Mouse (Mus musculus): ENCODE results near the gene Arhgef15. TPM values are rescaled to one million over a fixed set of nuclear protein-coding genes. Genes with fewer than 3 reads are reported as not detected.
"Not testable (repeated sequence)": the region's sequence is repeated elsewhere in the genome, so short reads cannot be mapped to it uniquely, and the experiment has no call there.

The Arhgef15 gene
- polyA plus RNA-seq, 1 experiment from 2014 or later, result 6.8 TPM

DNA sequence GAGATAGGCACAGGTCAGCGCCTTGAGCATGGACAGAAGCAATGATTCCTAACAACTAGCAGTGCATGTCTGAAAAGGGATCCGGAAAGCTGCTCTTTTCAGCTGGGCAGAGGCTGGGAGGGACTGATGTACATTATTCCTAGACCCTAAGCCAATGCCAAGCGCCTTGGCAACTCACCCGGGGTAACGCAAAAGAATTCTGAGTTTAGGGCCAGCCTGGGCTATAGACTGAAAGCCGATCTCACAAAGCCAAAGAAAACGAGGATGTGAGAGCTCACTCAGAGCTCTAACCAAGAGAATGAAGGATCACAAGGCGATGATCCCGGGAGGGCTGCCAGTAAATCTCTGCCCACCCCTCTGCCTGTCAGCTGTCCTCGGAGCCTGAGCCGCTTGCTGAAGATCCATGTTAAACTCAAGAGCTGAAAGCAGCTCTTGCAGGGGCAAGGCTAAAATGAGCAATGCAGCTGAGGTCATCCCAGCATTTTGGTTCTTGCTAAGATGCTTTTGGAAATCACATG is 30.1 kb upstream of the Arhgef15 start:
- WGBS, result 87% methylated on average over 11 of the region's 11 CpGs
- Histone ChIP-seq H3K36me3 (ENCODE audit: control insufficient read depth, insufficient read depth, low read length) (peaks cover 30% of the 10 kb centered on the region), H3K9me3 (ENCODE audit: control insufficient read depth, low read length) (no peaks in the 10 kb centered on the region), H3K9ac (ENCODE audit: low read length) (no peak overlapping the region), H3K4me3 (ENCODE audit: low read depth, low read length) (no peak overlapping the region), H3K4me1 (ENCODE audit: control insufficient read depth, insufficient read depth, low read length) (no peaks in the 10 kb centered on the region), H3K27me3 (ENCODE audit: control insufficient read depth, insufficient read depth, low read length) (no peaks in the 10 kb centered on the region), H3K4me2 (ENCODE audit: low read depth) (no peak overlapping the region), H3K27ac (ENCODE audit: low read depth, low read length) (no peak overlapping the region)
- ATAC-seq (ENCODE audit: insufficient read depth, low FRiP score, low TSS enrichment) (no peak), DNase-seq (ENCODE audit: low spot score) (no peak)

DNA sequence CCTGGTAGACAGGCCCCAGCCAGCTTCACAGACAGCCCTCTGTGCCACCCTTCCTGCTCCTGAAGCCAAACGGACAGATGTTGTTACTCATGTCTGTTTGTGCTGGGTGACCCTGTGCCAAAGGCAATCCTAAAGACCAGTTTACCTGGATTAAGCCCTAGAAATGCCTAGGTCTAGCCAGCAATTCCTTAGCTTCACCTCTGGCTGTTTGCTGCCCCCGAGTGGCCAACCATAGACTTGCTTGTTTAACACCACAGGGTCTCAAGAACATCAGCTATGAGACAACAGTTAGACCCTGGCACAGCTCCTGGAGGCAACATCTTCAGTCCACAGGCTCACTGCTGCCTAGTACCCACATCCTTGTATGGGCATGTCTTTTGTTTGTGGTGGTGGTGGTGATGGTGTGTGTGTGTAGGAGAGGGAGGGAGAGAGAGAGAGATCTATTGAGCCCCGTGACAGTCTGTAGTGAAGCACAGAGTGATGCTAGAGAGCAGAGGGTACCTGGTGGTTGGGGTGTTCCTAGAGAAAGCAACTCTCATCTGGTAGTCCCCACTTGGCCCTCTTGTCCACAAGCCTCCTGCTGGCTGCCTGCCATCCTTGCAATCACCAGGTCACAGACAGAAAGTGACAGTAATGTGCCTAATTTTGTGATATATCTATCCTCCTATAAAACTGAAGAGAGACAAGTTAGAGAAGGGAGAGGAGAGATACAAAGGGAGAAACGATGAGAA is 25.5 kb upstream of the Arhgef15 start:
- no peak overlapping the region for H3K9ac ChIP-seq (ENCODE audit: low read length)
- ATAC-seq (ENCODE audit: insufficient read depth, low FRiP score, low TSS enrichment), result no peak
- no peak overlapping the region for H3K4me3 ChIP-seq (ENCODE audit: low read depth, low read length)
- H3K9me3 ChIP-seq (ENCODE audit: control insufficient read depth, low read length), result no peaks in the 10 kb centered on the region
- H3K4me2 ChIP-seq (ENCODE audit: low read depth), result no peak overlapping the region
- 33% methylated on average over 4 of the region's 4 CpGs for WGBS
- H3K4me1 ChIP-seq (ENCODE audit: control insufficient read depth, insufficient read depth, low read length), result no peaks in the 10 kb centered on the region
- no peaks in the 10 kb centered on the region for H3K27me3 ChIP-seq (ENCODE audit: control insufficient read depth, insufficient read depth, low read length)
- H3K36me3 ChIP-seq (ENCODE audit: control insufficient read depth, insufficient read depth, low read length), result peaks cover under 1% of the 10 kb centered on the region; the same call in 1 of the 2 replicates
- peak; percentile 79 for DNase-seq (ENCODE audit: low spot score)
- H3K27ac ChIP-seq (ENCODE audit: low read depth, low read length), result no peak overlapping the region

DNA sequence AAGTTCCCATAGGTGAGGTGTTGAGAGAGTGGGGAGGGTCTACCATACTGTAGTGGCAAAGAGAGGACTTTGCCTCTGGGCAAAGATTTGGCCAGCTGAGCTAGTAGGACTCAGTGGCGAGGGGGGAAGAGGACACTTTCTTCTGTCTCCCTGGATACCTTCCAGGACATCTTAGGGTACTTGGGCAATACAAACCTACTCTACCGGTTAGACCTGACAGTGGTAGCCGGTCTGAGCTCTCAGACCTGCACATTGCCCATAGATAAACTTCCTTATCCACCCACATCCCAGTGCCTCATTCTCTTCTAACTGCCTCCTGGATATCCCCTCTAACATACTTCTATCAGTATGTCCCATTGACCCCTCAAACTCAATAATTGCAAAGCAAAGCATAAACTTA is 23.6 kb upstream of the Arhgef15 start:
- Histone ChIP-seq H3K4me2 (ENCODE audit: low read depth) (no peak overlapping the region), H3K9me3 (ENCODE audit: control insufficient read depth, low read length) (no peaks in the 10 kb centered on the region), H3K4me1 (ENCODE audit: control insufficient read depth, insufficient read depth, low read length) (no peaks in the 10 kb centered on the region), H3K36me3 (ENCODE audit: control insufficient read depth, insufficient read depth, low read length) (no peaks in the 10 kb centered on the region), H3K27me3 (ENCODE audit: control insufficient read depth, insufficient read depth, low read length) (no peaks in the 10 kb centered on the region), H3K27ac (ENCODE audit: low read depth, low read length) (no peak overlapping the region), H3K9ac (ENCODE audit: low read length) (no peak overlapping the region), H3K4me3 (ENCODE audit: low read depth, low read length) (no peak overlapping the region)
- no peak for DNase-seq (ENCODE audit: low spot score)
- ATAC-seq (ENCODE audit: insufficient read depth, low FRiP score, low TSS enrichment), result no peak
- WGBS, result 59% methylated on average over 3 of the region's 3 CpGs

DNA sequence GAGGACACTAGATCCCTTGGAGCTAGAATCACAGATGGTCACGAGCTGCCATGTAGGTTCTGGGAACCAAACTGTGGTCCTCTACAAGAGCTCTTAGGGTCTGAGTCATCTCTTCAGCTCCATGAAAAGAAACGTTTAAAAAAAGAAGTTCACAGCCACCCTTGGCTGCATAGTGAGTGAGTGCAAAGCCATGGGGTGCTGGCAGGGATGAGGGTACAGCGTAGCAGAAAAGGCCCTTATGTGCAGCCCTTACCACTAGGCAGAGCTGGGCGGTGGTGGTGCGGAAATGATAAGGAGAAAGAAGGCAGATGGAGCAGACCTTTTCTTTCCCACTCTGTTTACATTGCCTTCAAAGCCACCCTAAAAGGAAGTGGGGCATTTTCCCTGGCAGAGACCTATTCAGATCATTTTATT is 22.0 kb upstream of the Arhgef15 start:
- 71% methylated on average over 5 of the region's 5 CpGs for WGBS
- no peak overlapping the region for H3K4me3 ChIP-seq (ENCODE audit: low read depth, low read length)
- no peaks in the 10 kb centered on the region for H3K9me3 ChIP-seq (ENCODE audit: control insufficient read depth, low read length)
- H3K27me3 ChIP-seq (ENCODE audit: control insufficient read depth, insufficient read depth, low read length), result no peaks in the 10 kb centered on the region
- H3K4me1 ChIP-seq (ENCODE audit: control insufficient read depth, insufficient read depth, low read length), result no peaks in the 10 kb centered on the region
- DNase-seq (ENCODE audit: low spot score) (no peak), ATAC-seq (ENCODE audit: insufficient read depth, low FRiP score, low TSS enrichment) (no peak)
- H3K27ac ChIP-seq (ENCODE audit: low read depth, low read length), result no peak overlapping the region
- H3K36me3 ChIP-seq (ENCODE audit: control insufficient read depth, insufficient read depth, low read length), result no peaks in the 10 kb centered on the region
- no peak overlapping the region for H3K9ac ChIP-seq (ENCODE audit: low read length)
- no peak overlapping the region for H3K4me2 ChIP-seq (ENCODE audit: low read depth)

DNA sequence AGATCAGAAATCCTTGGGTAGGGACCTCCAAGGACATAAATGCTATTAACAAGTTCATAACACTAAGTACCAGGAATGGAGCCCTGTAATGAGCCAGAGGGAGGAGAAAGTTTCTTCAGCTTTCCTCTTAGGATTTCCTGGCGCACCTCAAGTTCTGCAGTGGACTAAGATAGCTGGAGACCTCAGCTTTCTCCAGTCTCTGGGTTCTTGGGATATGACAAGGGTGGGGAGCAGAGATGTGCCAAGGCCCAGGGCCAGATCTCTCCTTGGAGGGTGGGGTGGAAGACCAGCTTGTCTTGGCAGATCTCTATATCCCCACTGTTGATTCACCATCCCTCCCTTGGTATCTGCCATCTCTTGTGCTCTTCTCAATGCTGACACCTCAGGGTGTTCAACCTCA is 18.3 kb upstream of the Arhgef15 start:
- Histone ChIP-seq H3K27me3 (ENCODE audit: control insufficient read depth, insufficient read depth, low read length) (no peaks in the 10 kb centered on the region), H3K9me3 (ENCODE audit: control insufficient read depth, low read length) (no peaks in the 10 kb centered on the region), H3K4me3 (ENCODE audit: low read depth, low read length) (no peak overlapping the region), H3K4me2 (ENCODE audit: low read depth) (no peak overlapping the region), H3K36me3 (ENCODE audit: control insufficient read depth, insufficient read depth, low read length) (no peaks in the 10 kb centered on the region), H3K27ac (ENCODE audit: low read depth, low read length) (no peak overlapping the region), H3K9ac (ENCODE audit: low read length) (no peak overlapping the region), H3K4me1 (ENCODE audit: control insufficient read depth, insufficient read depth, low read length) (0 out of 2 replicates have a peak, but pooled peaks cover 4% of the 10 kb centered on the region)
- no peak for DNase-seq (ENCODE audit: low spot score)
- 89% methylated on average over 1 of the region's 1 CpGs for WGBS
- no peak for ATAC-seq (ENCODE audit: insufficient read depth, low FRiP score, low TSS enrichment)

DNA sequence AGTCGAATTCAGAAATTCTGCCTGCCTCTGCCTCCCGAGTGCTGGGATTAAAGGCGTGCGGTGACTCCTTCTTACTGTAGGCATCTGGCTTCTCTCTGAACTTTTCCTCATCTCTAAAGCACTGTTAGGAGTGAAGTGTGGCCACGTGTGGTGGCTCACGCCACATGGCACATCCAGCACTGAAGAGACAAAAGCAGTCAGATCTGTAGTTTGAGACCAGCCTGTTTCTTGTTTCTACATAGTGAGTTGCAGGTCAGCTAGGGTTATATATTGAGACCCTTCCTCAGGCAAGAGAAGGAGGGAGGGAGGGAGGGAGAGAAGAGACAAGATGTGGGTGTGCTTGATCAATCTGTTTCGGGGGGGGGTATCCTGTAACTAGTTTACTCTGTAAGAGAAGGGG is 17.8 kb upstream of the Arhgef15 start, which contains the start of gene Rangrf:
Gene Rangrf (minus strand): TSS at position 101 of the 400 bp plus-strand sequence.
- no peaks in the 10 kb centered on the region for H3K27me3 ChIP-seq (ENCODE audit: control insufficient read depth, insufficient read depth, low read length)
- no peaks in the 10 kb centered on the region for H3K9me3 ChIP-seq (ENCODE audit: control insufficient read depth, low read length)
- H3K27ac ChIP-seq (ENCODE audit: low read depth, low read length), result no peak within 1 kb of the TSS
- peak within 1 kb of the TSS; percentile 39; the same call in 1 of the 2 replicates for H3K9ac ChIP-seq (ENCODE audit: low read length)
- 0 out of 2 replicates have a peak, but pooled peaks cover 4% of the 10 kb centered on the region for H3K4me1 ChIP-seq (ENCODE audit: control insufficient read depth, insufficient read depth, low read length)
- ATAC-seq (ENCODE audit: insufficient read depth, low FRiP score, low TSS enrichment) (no peak), DNase-seq (ENCODE audit: low spot score) (no peak)
- peak within 1 kb of the TSS; percentile 53 for H3K4me2 ChIP-seq (ENCODE audit: low read depth)
- H3K36me3 ChIP-seq (ENCODE audit: control insufficient read depth, insufficient read depth, low read length), result no peaks in the 10 kb centered on the region
- no peak within 1 kb of the TSS for H3K4me3 ChIP-seq (ENCODE audit: low read depth, low read length)
- WGBS, result 83% methylated on average over 7 of the region's 7 CpGs

DNA sequence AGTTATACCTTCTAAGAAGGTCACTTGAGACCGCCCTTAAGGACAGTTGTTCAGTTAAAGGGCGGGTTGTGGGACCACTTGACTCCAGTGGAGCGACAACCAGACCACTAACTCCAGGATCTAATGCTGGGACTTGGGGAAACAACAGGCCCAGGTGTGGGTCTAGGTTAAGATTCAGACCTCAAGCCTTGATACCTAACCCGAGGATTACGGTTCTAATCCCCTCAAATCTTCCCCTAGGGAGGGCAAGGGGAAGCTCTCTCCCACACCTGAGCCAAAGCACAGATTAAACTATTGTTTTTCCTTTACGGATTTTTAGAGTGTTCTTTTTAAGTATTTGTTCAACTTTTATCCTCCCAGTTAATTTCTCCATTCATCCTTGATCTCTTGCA is 16.8 kb upstream of the Arhgef15 start:
- Histone ChIP-seq H3K4me1 (ENCODE audit: control insufficient read depth, insufficient read depth, low read length) (0 out of 2 replicates have a peak, but pooled peaks cover 4% of the 10 kb centered on the region), H3K9me3 (ENCODE audit: control insufficient read depth, low read length) (no peaks in the 10 kb centered on the region), H3K4me3 (ENCODE audit: low read depth, low read length) (peak overlapping the region; percentile 43), H3K9ac (ENCODE audit: low read length) (peak overlapping the region; percentile 39), H3K36me3 (ENCODE audit: control insufficient read depth, insufficient read depth, low read length) (no peaks in the 10 kb centered on the region), H3K27ac (ENCODE audit: low read depth, low read length) (no peak overlapping the region), H3K4me2 (ENCODE audit: low read depth) (peak overlapping the region; percentile 53), H3K27me3 (ENCODE audit: control insufficient read depth, insufficient read depth, low read length) (no peaks in the 10 kb centered on the region)
- no peak for DNase-seq (ENCODE audit: low spot score)
- ATAC-seq (ENCODE audit: insufficient read depth, low FRiP score, low TSS enrichment), result no peak
- WGBS, result 35% methylated on average over 6 of the region's 6 CpGs

DNA sequence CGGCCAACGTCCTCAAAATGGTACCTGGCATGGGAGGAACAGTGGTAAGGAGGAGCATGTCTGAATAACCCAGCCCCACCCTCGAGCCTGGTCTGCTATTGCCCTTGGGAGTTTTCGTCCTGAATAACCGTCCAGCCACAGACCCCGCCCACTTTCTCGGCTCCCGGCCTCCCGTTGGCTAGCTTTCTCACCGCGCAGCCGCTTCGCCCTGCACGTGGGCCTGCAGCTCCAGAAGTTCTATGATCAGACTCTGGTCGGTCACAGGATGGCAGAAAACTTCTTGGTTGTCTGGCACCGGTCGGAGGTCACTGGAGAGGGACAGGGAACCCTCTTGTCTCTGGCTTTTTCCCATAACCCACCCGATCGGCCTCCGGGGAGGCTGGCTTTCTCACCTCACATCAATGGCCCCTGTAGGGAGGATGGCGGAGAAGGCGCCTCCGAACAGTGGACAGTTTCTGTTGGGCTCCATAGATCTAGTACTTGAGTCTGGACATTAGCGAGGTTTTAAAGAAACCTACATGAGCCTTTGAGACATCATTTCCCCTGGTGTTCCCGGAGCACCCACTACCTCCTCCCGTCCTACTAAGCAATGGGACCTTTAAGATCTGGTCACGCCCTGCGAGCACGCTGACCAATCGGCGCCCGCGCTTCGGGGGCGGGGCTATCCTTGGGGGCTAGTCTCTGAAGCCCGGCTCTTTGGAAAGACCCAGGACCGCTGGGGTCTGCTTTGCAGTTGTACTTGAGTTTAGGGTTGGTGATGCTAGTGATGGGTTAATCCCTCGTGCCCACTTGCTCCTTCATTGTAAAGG is 16.2 kb upstream of the Arhgef15 start:
- H3K4me1 ChIP-seq (ENCODE audit: control insufficient read depth, insufficient read depth, low read length); H3K36me3 ChIP-seq (ENCODE audit: control insufficient read depth, insufficient read depth, low read length); H3K27me3 ChIP-seq (ENCODE audit: control insufficient read depth, insufficient read depth, low read length); H3K27ac ChIP-seq (ENCODE audit: low read depth, low read length); H3K9me3 ChIP-seq (ENCODE audit: control insufficient read depth, low read length): not testable (repeated sequence)
- DNase-seq (ENCODE audit: low spot score) (peak; percentile 93), ATAC-seq (ENCODE audit: insufficient read depth, low FRiP score, low TSS enrichment) (peak; percentile 94)
- H3K4me2 ChIP-seq (ENCODE audit: low read depth), result peak overlapping the region; percentile 53
- peak overlapping the region; percentile 39 for H3K9ac ChIP-seq (ENCODE audit: low read length)
- peak overlapping the region; percentile 43 for H3K4me3 ChIP-seq (ENCODE audit: low read depth, low read length)
- under 1% methylated on average over 37 of the region's 38 CpGs for WGBS

Data from neural tube, embryonic 11.5 days (tissue).